Mouse (Mus musculus) stomach, postnatal 0 days (tissue): Measurements from ENCODE around the gene Aco2.

Experiments
- CTCF ChIP-seq: IDR thresholded peaks from 2 replicates; pipeline ENCODE4 v1.5.1; 2016; ENCODE audit warnings: antibody characterized with exemption, low read depth, mild to moderate bottlenecking, moderate library complexity
- EP300 ChIP-seq: optimal IDR thresholded peaks from 2 replicates; pipeline ENCODE3; 2016; ENCODE audit warnings: antibody characterized with exemption

DNA sequence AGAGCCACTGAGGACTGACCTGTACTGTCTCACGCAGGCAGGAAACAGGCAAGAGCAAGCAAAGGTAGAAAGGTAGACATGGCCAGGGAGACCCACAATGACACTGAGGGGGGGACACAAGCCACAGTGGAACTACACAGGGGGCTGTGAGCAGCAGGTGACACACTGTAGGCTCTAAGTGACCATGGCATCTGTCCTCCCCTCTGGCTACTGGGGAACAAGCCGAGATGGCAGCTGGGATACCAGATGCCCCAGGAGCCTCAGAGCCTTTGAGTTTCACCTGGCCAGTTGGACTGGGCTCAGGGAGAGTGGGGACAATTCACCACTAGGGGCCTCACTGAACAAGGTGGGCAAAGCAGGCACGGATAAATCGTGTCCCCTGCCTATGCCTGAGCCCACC lies 80.2 kb downstream of the Aco2 start:
- TF ChIP-seq CTCF (0 out of 2 replicates have a peak, but pooled peaks have one; percentile 3), EP300 (no peak)
